Mouse (Mus musculus): ENCODE results near the gene Rtn4rl1.

- TF ChIP-seq CTCF (IDR thresholded peaks at IDR 0.05; ENCODE audit: extremely low read depth, insufficient read depth, insufficient read length, insufficient replicate concordance) (no peak), POLR2A (IDR thresholded peaks at IDR 0.05; ENCODE audit: low read depth, low read length) (no peak)
Measured at GRCm38 (mm10) chr11:75308650-75309049, 115.1 kb downstream of the Rtn4rl1 start.
